In genomic region chr9:104399927-104400326, GRCm38 (mm10) we compare ENCODE assay signal across 20 mouse cellular contexts.
DNase-seq lines count a peak whose midpoint lies in the region; ATAC-seq and TF ChIP-seq lines count a peak whose summit lies in the region.
"Had no signal": no experiment of that assay in that cellular context is flagged by ENCODE, and none has a peak within 500 bp of the region (broad histone marks: within the 10 kb centered on the region; RNA-seq: fewer than 3 reads in every experiment).

No protein-coding gene starts in this region.

- no peaks in the 10 kb centered on the region for H3K9me3 ChIP-seq in MEL (replicated peaks; ENCODE audit: insufficient read depth, low read length)
- no peaks in the 10 kb centered on the region for H3K9me3 ChIP-seq in liver, embryonic 12.5 days (replicated peaks)
- H3K9me3 ChIP-seq in forebrain, embryonic 16.5 days (ENCODE audit: control insufficient read depth, low read length) = no peaks in the 10 kb centered on the region
- H3K9me3 ChIP-seq: embryonic facial prominence, embryonic 10.5 days; embryonic facial prominence, embryonic 12.5 days; forebrain, embryonic 13.5 days; forebrain, embryonic 15.5 days had no signal

- H3K36me3 ChIP-seq in MEL (ENCODE audit: control insufficient read depth in 1 of 2, insufficient read depth in 2 of 2, low read length in 2 of 2) = no peaks in the 10 kb centered on the region; a peak in 1 of 4 replicates
- H3K36me3 ChIP-seq in liver, embryonic 12.5 days = no peaks in the 10 kb centered on the region
- H3K36me3 ChIP-seq in forebrain, embryonic 16.5 days (ENCODE audit: control insufficient read depth, insufficient read depth) = no peaks in the 10 kb centered on the region
- H3K36me3 ChIP-seq: embryonic facial prominence, embryonic 10.5 days; embryonic facial prominence, embryonic 12.5 days; forebrain, embryonic 15.5 days had no signal

- WGBS in liver, embryonic 12.5 days (ENCODE audit: insufficient replicate concordance) = 62% methylated on average over 1 of the region's 1 CpGs
- WGBS in forebrain, embryonic 16.5 days = 90% methylated on average over 1 of the region's 1 CpGs

- H3K27ac ChIP-seq in MEL (ENCODE audit: control insufficient read depth, low read depth, low read length) = no peak overlapping the region
- no peak overlapping the region for H3K27ac ChIP-seq in liver, embryonic 12.5 days
- no peak overlapping the region for H3K27ac ChIP-seq in forebrain, embryonic 16.5 days (ENCODE audit: low read length)
- H3K27ac ChIP-seq: embryonic facial prominence, embryonic 10.5 days; embryonic facial prominence, embryonic 12.5 days; forebrain, embryonic 13.5 days; forebrain, embryonic 15.5 days had no signal

- peak overlapping the region; percentile 36 for H3K9ac ChIP-seq in MEL (ENCODE audit: control insufficient read depth, low read depth, low read length, poor library complexity, severe bottlenecking)
- no peak overlapping the region for H3K9ac ChIP-seq in liver, embryonic 12.5 days
- H3K9ac ChIP-seq in forebrain, embryonic 16.5 days (replicated peaks; ENCODE audit: low read depth, low read length) = no peak overlapping the region
- H3K9ac ChIP-seq: embryonic facial prominence, embryonic 12.5 days; forebrain, embryonic 13.5 days; forebrain, embryonic 15.5 days had no signal

- TF ChIP-seq CTCF in MEL (IDR thresholded peaks at IDR 0.05 in 2 of 3, conservative IDR thresholded peaks at IDR 0.05 in 1 of 3; ENCODE audit: control insufficient read depth in 1 of 3, insufficient read depth in 1 of 3, low read depth in 2 of 3, low read length in 3 of 3, poor library complexity in 1 of 3, severe bottlenecking in 1 of 3) = no peak

- peak; percentile 15 for DNase-seq in heart, adult 11 months
- no peak for DNase-seq in heart, postnatal 4 days
- DNase-seq in A20 (ENCODE audit: low read depth, low spot score) = peak; percentile 7
- peak; percentile 78 for DNase-seq in MEL (ENCODE audit: low read depth, low spot score)
- peak; percentile 36 for DNase-seq in brain, adult 2 months (ENCODE audit: low read depth, low spot score)
- no peak for DNase-seq in adrenal gland, adult 8-10 months
- DNase-seq: adrenal gland, adult 2 months; adrenal gland, postnatal 25 days; cerebellum, adult 11-12 months; cerebellum, adult 2 months; cerebellum, adult 9-10 months; cerebellum, postnatal 10 days; cerebellum, postnatal 25 days had no signal

- peak overlapping the region; percentile 58 to 71 for H3K4me3 ChIP-seq in MEL (ENCODE audit: control insufficient read depth in 1 of 2, insufficient read depth in 1 of 2, low read depth in 2 of 2, low read length in 2 of 2)
- H3K4me3 ChIP-seq in liver, embryonic 12.5 days = no peak overlapping the region
- no peak overlapping the region for H3K4me3 ChIP-seq in forebrain, embryonic 16.5 days (replicated peaks; ENCODE audit: low read length)
- H3K4me3 ChIP-seq: embryonic facial prominence, embryonic 10.5 days; embryonic facial prominence, embryonic 12.5 days; forebrain, embryonic 13.5 days; forebrain, embryonic 15.5 days had no signal

- no peak for TF ChIP-seq POLR2A in MEL (IDR thresholded peaks at IDR 0.05; ENCODE audit: control insufficient read depth in 1 of 2, insufficient read depth in 1 of 2, low read depth in 1 of 2, low read length in 2 of 2, poor library complexity in 1 of 2)

- no peaks in the 10 kb centered on the region for H3K4me1 ChIP-seq in MEL (ENCODE audit: control insufficient read depth in 1 of 2, insufficient read depth in 2 of 2, low read length in 2 of 2)
- no peaks in the 10 kb centered on the region for H3K4me1 ChIP-seq in liver, embryonic 12.5 days
- no peaks in the 10 kb centered on the region for H3K4me1 ChIP-seq in forebrain, embryonic 16.5 days (replicated peaks; ENCODE audit: control insufficient read depth, insufficient read depth, low read length)
- H3K4me1 ChIP-seq: embryonic facial prominence, embryonic 10.5 days; embryonic facial prominence, embryonic 12.5 days; forebrain, embryonic 13.5 days; forebrain, embryonic 15.5 days had no signal

- H3K79me2 ChIP-seq in MEL (ENCODE audit: control insufficient read depth, insufficient read depth, low read length, poor library complexity) = no peaks in the 10 kb centered on the region

- TF ChIP-seq EP300 in MEL (IDR thresholded peaks at IDR 0.05; ENCODE audit: low read depth in 1 of 2, low read length in 2 of 2) = no peak

- no peak for ATAC-seq in liver, embryonic 12.5 days
- ATAC-seq in forebrain, embryonic 16.5 days = no peak
- ATAC-seq: CD4-positive, CD25-positive, alpha-beta regulatory T cell, adult 4 months; forebrain, embryonic 13.5 days; forebrain, embryonic 15.5 days had no signal

- no peaks in the 10 kb centered on the region for H3K27me3 ChIP-seq in MEL (ENCODE audit: control insufficient read depth in 1 of 2, insufficient read depth in 2 of 2, low read length in 2 of 2)
- no peaks in the 10 kb centered on the region for H3K27me3 ChIP-seq in liver, embryonic 12.5 days (replicated peaks)
- H3K27me3 ChIP-seq in forebrain, embryonic 16.5 days (replicated peaks; ENCODE audit: control insufficient read depth, insufficient read depth, low read length) = no peaks in the 10 kb centered on the region
- H3K27me3 ChIP-seq: embryonic facial prominence, embryonic 12.5 days; forebrain, embryonic 13.5 days; forebrain, embryonic 15.5 days had no signal

- no peak overlapping the region for H3K4me2 ChIP-seq in liver, embryonic 12.5 days
- no peak overlapping the region for H3K4me2 ChIP-seq in forebrain, embryonic 16.5 days (ENCODE audit: low read length)
- H3K4me2 ChIP-seq: embryonic facial prominence, embryonic 12.5 days; forebrain, embryonic 13.5 days; forebrain, embryonic 15.5 days had no signal

- no peak for TF ChIP-seq RAD21 in MEL (IDR thresholded peaks at IDR 0.05; ENCODE audit: low read depth, low read length)

TF ChIP-seq in MEL, 35 proteins besides CTCF, POLR2A, EP300 and RAD21:
- TF ChIP-seq MYC (IDR thresholded peaks at IDR 0.05; ENCODE audit: low read depth, low read length) (no peak), USF1 (IDR thresholded peaks at IDR 0.05; ENCODE audit: low read depth, low read length) (no peak), JUND (IDR thresholded peaks at IDR 0.05; ENCODE audit: low read depth, low read length) (no peak), NELFE (IDR thresholded peaks at IDR 0.05; ENCODE audit: low read depth, low read length) (no peak), TBP (IDR thresholded peaks at IDR 0.05; ENCODE audit: low read depth, low read length) (peak; percentile 100), ZC3H11A (IDR thresholded peaks at IDR 0.05; ENCODE audit: low read depth, low read length) (no peak), CHD2 (IDR thresholded peaks at IDR 0.05; ENCODE audit: low read length) (no peak), KAT2A (conservative IDR thresholded peaks at IDR 0.05; ENCODE audit: low read depth, low read length) (no peak; the same call in 1 of the 2 replicates), SIN3A (IDR thresholded peaks at IDR 0.05; ENCODE audit: low read length) (no peak), POLR2AphosphoS2 (IDR thresholded peaks at IDR 0.05; ENCODE audit: low read length) (no peak), TCF12 (IDR thresholded peaks at IDR 0.05; ENCODE audit: low read depth, low read length) (no peak), ETS1 (IDR thresholded peaks at IDR 0.05; ENCODE audit: low read depth, low read length) (no peak), MAX (IDR thresholded peaks at IDR 0.05; ENCODE audit: low read length) (no peak), BHLHE40 (IDR thresholded peaks at IDR 0.05; ENCODE audit: borderline replicate concordance, low read depth, low read length) (no peak), POLR2AphosphoS5 (IDR thresholded peaks at IDR 0.05; ENCODE audit: borderline replicate concordance, low read depth, low read length) (no peak), MAFK (IDR thresholded peaks at IDR 0.05; ENCODE audit: borderline replicate concordance, low read depth, low read length) (peak; percentile 98), RCOR1 (IDR thresholded peaks at IDR 0.05; ENCODE audit: low read depth, low read length) (no peak), MAZ (IDR thresholded peaks at IDR 0.05; ENCODE audit: low read depth, low read length) (no peak), HCFC1 (IDR thresholded peaks at IDR 0.05; ENCODE audit: low read depth, low read length) (no peak), MXI1 (IDR thresholded peaks at IDR 0.05; ENCODE audit: low read depth, low read length) (no peak), UBTF (IDR thresholded peaks at IDR 0.05; ENCODE audit: borderline replicate concordance, insufficient read depth, low read depth, low read length) (no peak), USF2 (IDR thresholded peaks at IDR 0.05; ENCODE audit: borderline replicate concordance in 1 of 2, insufficient read depth in 1 of 2, low read depth in 1 of 2, low read length in 2 of 2) (no peak), E2F4 (IDR thresholded peaks at IDR 0.05; ENCODE audit: borderline replicate concordance, low read depth, low read length) (0 out of 2 replicates have a peak, but pooled peaks have one; percentile 78), MEF2A (IDR thresholded peaks at IDR 0.05; ENCODE audit: extremely low read depth, insufficient replicate concordance, low read depth, low read length, poor library complexity, severe bottlenecking) (no peak), ELF1 (IDR thresholded peaks at IDR 0.05; ENCODE audit: low read depth, low read length) (peak; percentile 69; the same call in 1 of the 2 replicates), NRF1 (IDR thresholded peaks at IDR 0.05; ENCODE audit: insufficient read depth, low read depth, low read length, poor library complexity, severe bottlenecking) (0 out of 2 replicates have a peak, but pooled peaks have one; percentile 23), CHD1 (IDR thresholded peaks at IDR 0.05; ENCODE audit: low read depth, low read length) (no peak), TAL1 (IDR thresholded peaks at IDR 0.05; ENCODE audit: low read length) (no peak)

Comparison
In these comparisons a context has a peak if more than half of its experiments do, and no peak if none do; other contexts are left out.
1. DNase-seq: peak in heart, adult 11 months (single experiment), A20 (single experiment), MEL (single experiment) and brain, adult 2 months (single experiment); none in heart, postnatal 4 days (single experiment) and adrenal gland, adult 8-10 months (single experiment).
2. H3K4me3 ChIP-seq: peak in MEL (2 of 2); none in liver, embryonic 12.5 days (single experiment) and forebrain, embryonic 16.5 days (single experiment).